Mouse (Mus musculus): ENCODE results near the gene Prim2.

The Prim2 gene

DNA sequence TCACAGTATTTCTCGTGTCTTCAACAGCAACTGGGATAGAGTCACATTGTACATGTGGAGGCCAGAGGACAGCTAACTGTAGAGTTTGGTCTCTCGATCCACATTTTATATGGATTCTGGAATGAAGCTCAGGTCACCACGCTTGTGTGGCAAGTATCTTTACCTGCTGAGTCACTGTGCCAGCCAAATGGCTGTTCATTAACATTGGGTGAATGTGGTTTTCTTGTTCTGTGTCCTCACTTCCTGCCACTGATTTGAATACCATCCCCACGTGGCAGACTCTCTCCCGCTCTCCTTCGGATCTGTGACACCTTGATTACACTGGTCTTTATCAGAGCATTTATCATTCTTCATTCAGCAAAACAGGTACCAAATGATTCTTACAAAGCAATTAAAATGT is 198.5 kb downstream of the Prim2 start:
- no peak for DNase-seq

DNA sequence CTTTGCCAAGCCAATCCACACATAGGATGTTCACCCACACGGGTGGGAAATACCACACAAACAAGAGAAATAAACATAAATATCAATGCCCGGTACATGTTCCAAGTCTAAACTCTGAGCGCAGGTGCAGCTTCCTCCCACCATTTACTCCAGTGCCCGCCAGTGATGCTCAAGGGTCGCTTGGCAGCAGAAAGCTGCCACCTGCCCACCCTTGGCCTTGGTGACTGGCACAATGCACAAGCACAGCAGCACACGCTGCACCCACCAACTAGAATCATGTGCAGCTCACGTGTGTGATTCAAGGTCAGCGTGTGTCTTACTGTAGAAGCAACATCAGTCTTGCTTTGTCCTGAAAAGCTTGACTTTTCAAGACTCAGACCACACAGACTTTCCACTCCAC is 199.4 kb downstream of the Prim2 start:
- no peak for DNase-seq

DNA sequence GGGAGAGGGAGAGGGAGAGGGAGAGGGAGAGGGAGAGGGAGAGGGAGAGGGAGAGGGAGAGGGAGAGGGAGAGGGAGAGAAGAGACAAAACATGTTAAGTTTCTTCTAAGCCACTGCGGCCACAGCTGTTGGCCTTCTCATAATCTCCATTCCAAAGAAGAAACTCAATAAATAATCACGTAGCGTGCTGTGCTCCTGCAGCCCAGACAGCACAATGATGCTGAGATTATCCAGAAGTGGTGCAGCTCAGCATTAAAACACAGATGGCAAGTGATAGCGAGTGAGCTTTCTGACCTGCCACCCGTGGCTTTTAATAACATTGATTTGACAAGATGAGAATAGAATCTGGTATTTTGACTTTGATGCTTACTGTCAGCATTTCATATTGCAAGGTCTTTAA is 205.4 kb downstream of the Prim2 start:
- no peak for DNase-seq

DNA sequence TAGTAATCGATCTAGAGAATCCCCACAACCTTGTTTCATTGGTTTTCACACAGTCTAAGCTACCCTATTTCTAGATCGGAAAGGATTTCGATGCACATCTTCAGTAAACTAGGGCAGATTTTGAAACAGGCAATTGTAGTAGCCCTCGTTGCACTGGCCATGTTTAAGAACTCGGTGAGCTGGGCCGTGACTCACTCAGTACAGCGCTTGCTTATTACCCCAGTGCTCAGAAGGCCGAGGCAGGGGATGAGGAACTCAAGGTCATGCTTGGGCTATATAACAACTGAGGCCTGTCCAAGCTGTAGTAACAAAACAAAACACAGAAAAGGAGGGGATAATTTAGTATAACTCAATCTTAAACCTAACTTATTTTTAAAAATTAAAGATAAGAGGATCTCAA is 208.9 kb downstream of the Prim2 start:
- no peak for DNase-seq

DNA sequence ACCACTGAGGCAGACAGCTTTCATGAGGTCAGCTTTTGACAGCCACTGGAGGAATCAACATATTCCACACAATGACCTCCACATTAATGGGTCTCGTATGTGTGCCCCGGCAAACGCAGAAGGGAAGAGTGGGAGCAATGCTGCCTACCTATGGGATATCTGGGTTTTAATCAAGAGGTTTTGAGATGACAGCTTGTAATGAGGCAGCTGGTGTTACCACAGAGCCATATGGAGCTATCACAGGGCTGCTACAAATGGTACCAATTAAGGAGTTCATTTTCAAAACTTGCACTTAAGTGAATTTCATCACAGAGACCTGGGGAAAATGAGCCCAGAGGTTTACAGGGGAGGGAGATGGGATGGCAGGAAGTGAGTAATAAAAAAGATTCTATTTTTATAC is 209.3 kb downstream of the Prim2 start:
- no peak for DNase-seq

DNA sequence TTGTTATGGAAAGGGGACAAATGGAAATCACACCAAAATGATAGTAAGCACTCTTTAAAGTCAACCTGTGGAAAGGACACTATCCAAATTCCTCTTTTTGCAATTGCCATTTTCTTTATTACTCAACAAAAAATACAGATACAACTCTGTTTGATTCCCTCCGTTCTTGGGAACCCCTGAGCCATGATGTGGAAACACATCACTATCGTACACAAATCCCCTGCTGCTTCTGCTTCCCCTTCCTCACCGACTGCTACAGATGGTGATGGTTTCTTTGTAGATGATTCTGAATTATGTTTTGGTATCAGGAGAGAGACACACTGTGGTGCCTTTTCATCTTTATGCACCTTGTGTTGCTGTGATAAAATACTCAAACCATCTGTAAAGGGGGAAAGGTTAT is 210.6 kb downstream of the Prim2 start:
- DNase-seq: no peak

DNA sequence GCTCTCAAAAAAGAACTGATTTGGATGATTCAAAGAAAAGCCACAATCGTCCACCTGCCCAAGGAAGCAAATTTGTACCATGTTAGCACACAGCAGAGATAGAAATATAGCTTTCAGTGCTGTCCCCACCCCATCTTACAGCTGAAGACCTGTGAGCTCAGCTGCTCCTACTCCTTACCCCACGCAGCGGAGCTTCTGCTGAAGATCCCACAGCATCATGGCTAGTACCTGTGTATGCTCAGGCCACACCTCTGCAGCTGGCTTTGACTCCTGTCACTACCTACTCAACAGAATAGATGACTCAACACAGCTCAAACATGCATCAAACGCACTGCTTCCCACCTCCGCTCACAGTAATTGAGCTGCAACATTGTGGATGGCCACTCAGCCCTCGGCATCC is 215.3 kb downstream of the Prim2 start:
- DNase-seq: no peak

DNA sequence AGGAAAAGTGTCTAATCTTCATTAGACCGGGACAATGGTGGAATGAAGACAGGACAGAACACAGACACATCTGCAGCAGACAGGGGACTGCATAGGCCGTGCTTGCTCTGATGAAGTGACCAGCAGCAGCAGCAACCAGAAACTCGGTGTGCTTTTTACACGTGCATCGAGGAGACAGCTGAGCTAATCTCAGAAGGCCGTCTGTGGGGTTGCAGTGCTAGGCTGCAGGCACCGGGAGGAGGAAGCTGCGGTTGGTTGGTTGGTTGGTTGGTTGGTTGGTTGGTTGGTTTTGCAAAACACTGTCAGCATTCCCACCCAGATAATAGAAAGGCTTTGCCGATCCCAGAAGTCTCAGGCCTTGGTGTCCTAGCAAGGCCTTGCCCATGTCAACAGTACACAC is 216.3 kb downstream of the Prim2 start:
- no peak for DNase-seq

DNA sequence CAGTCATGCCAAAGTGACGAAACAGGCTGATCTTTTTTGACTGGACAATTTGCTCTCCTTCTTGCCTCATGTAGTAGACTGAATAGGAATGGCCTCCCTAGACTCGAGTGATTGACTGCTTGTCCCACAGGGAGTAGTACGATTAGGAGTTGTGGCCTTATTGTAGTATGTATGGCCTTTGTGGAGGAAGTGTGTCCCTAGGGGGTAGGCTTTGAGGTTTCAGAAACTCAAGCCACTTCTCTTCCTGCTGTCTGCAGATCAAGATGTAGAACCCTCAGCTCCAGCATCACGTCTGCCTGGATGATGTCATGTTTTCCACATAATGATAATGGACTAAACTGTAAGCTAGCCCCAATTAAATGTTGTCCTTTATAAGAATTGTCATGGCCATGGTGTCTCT is 222.4 kb downstream of the Prim2 start:
- DNase-seq: no peak

DNA sequence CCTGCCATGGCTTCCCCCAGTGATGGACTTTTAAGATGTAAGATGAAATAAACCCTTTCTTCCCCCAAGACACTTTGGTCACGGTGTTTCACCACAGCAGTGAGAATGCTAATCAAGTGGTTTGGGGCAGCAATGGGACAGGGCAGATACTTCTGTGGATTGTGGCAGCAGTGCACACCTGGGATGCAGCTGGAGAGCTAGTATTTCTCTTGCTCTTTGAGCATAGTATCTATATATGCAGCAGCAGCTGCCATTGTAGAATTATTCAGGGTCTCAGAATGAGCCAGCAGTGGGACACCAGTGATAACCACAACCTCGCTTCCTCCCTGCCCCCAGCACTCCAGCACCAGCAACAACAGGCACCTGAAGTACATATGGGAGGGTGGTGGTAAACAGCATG is 233.4 kb downstream of the Prim2 start:
- DNase-seq: no peak

All from right cerebral cortex, postnatal 4 days (tissue).